Mouse (Mus musculus) T-helper 1 cell (primary cell): ENCODE measurements around the gene Focad.

ENCODE experiments used
- in situ Hi-C: fragments of 300-600 bp; cut with MboI, MseI; formaldehyde crosslinking; loops from one replicate; pipeline ENCODE4 v1.15.1; 2025; ENCODE audit warnings: high pct_unique_total_duplicates

Focad gene

GRCm38 (mm10) chr4:88300832-88301621 is 206.6 kb downstream of the Focad start:
- in situ Hi-C loops, result no loop called here

- in situ Hi-C loops, result no loop called here
These were observed 207.9 kb downstream of the Focad start for GRCm38 (mm10) chr4:88302291-88302690.

GRCm38 (mm10) chr4:88307691-88308090 is 213.3 kb downstream of the Focad start:
- in situ Hi-C loops, result no loop called here

GRCm38 (mm10) chr4:88308342-88309116 is 214.1 kb downstream of the Focad start:
- in situ Hi-C loops, result no loop called here

GRCm38 (mm10) chr4:88309676-88310075 is 215.2 kb downstream of the Focad start:
- in situ Hi-C loops, result loop anchor here (10.0 kb wide), 1 partner anchor 605 kb away; no protein-coding TSS in a partner anchor

GRCm38 (mm10) chr4:88314898-88315297 is 220.5 kb downstream of the Focad start:
- in situ Hi-C loops, result loop anchor here (10.0 kb wide), 1 partner anchor 600 kb away; no protein-coding TSS in a partner anchor

DNA sequence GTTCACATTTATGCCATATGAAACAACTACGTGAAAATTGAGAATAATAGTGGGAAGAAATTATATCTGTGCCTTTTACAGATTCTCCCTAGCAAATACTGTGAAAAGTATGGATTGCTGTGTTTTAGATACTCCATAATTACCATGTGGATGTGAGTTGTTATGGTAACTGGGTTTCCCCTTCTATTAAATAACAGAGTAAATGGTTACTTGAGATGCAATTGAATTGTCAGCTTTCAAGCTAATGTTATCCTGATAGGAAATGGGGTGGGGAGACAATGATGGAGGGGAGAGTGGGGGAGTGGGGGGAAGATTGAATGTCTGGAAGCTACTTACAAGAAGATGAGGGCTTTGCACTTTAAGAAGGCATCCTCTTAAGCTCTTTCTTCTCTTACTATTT is 225.6 kb downstream of the Focad start:
- in situ Hi-C loops, result no loop called here

DNA sequence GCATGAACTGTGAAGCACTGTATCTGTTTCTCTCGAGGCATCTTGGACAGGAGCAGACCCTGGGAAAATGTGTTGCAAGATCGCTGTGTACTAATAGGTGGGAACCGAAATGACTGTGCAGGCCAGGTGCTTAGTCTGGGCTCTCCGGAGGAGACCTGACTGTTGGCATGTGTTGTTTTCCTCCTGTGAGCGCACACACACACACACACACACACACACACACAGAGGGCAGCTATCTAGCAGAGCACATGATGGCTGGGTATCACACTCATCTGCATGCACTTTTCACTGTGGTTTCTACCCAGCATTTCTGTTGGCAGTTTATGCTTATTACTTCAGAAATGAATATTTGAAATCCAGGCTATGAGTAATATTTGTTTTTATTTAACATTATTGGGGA is 231.0 kb downstream of the Focad start:
- in situ Hi-C loops, result loop anchor here (25.0 kb wide), 1 partner anchor 538 kb away; no protein-coding TSS in a partner anchor

GRCm38 (mm10) chr4:88334533-88334932 is 240.1 kb downstream of the Focad start:
- in situ Hi-C loops, result loop anchor here (25.0 kb wide), 1 partner anchor 547 kb away; no protein-coding TSS in a partner anchor

DNA sequence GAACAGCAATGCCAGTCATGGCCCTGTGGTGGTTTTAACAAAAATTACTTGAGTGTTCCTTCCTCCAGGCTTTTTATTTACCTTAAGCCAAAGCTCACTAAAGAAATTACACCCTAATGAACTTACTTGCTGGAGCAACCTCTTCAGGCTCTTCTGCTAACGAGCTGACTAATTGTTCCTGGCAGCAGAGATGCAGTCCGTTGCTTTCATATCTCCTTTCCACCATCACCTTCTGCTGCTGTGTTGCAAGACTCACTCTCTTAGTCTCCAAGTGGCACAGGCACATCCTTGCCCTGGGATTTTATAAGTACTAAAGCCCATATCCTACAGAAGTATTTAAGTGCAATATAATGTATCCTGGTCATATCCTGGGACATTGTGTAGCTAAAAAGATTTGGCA is 242.3 kb downstream of the Focad start:
- in situ Hi-C loops, result loop anchor here (25.0 kb wide), 1 partner anchor 549 kb away; no protein-coding TSS in a partner anchor

DNA sequence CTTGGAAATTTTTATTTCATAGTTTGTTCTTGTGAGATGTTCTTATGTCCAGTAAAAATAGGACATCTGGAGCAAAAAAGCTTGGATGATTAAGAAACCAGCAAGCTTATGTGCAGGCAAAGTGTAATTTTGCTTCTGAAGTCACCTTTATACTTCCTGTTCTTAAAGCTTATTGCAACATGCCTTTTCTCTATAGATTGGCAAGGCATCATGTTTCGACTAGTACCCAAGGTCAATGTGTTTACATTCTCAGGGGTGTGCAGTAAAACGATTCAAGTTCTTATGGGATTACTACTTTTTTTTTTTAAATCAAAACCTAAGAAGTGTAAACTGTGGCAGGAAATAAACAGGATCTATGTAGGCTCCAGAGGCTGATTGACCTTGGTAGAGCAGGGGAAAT is 242.9 kb downstream of the Focad start:
- in situ Hi-C loops, result loop anchor here (25.0 kb wide), 1 partner anchor 550 kb away; no protein-coding TSS in a partner anchor

- in situ Hi-C loops, result loop anchor here (25.0 kb wide), 1 partner anchor 551 kb away; no protein-coding TSS in a partner anchor
These were observed 243.7 kb downstream of the Focad start for GRCm38 (mm10) chr4:88338130-88338529.

DNA sequence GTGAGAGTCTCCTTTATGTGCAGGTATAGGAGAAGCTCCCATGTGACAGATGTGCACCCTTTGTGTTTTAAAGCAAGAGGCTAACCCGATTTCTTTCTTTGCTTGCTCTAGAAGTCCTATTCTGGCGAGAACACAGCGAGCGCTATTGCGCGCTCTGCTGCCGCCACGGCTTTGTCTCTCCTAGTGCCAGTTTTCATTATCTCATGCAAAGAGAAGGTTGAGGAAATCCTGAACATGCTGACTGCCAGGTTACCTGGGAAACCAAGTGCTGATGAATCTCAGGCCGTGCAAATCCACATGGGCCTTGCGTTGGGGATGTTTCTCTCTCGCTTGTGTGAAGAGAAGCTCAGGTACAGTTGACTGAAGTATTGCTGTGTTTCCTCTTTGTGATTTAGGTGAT is 250.0 kb downstream of the Focad start:
- in situ Hi-C loops, result loop anchor here (25.0 kb wide), 1 partner anchor 557 kb away; no protein-coding TSS in a partner anchor

DNA sequence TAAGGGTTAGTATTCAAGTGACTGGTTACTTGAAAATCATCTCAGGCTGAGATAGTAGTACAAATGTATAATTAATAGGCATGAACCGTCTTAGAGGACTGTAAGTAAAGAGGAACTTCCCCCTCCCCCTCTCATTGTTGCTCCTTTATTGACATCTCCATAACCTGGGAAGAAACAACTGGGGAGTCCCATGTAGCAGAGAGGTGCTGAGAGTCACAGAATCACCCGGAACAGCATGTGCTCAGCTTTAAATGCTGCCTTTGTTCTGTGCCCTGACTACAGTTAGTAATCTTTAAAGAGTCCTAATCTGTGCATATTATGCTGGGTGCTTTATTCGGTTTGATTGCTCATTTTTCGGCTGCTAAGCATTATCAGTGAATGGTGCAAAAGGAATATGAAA is 250.6 kb downstream of the Focad start:
- in situ Hi-C loops, result loop anchor here (5.0 to 25.0 kb wide), 2 partner anchors 303 to 558 kb away; no protein-coding TSS in a partner anchor

DNA sequence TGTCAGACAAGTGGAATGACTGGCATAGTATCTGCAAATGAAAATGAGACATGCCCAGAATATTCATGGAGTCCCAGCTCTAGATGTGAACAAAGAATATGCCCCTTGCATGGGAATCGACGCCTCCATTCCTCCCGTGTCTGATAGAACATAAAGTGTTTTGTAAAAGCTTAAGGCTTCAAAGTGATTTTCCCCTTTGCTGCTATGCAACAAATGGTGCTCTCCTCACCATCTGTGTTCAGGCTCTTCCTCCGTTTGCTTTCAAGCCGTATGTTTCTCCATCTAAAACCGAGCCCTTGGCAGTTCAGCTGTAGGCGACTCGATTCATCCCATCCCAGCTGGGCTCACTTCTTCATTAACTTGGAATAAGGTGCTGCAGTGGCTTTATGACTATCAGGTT is 251.5 kb downstream of the Focad start:
- in situ Hi-C loops, result loop anchor here (5.0 to 25.0 kb wide), 2 partner anchors 304 to 559 kb away; no protein-coding TSS in a partner anchor

DNA sequence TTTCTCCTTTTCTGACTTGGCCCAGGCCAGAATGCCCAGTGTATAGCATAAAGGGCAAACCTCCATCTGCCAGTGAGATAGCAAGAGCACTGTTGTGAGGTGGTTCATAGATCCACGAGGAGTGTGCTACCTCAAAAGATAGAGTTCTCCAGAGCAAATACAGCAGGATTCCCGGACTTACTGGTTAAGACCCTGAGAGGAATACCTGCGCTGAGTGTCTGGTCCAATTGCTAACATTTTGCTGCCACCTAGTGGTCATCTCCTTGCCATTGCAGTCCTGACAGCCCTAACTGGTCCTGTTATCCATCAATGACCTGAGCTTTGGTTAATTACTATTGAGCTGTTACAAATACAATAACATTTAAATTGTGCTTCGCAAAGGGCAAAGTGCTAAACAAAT is 256.5 kb downstream of the Focad start:
- in situ Hi-C loops, result no loop called here

- in situ Hi-C loops, result no loop called here
These were observed 262.2 kb downstream of the Focad start for GRCm38 (mm10) chr4:88356652-88357051.

DNA sequence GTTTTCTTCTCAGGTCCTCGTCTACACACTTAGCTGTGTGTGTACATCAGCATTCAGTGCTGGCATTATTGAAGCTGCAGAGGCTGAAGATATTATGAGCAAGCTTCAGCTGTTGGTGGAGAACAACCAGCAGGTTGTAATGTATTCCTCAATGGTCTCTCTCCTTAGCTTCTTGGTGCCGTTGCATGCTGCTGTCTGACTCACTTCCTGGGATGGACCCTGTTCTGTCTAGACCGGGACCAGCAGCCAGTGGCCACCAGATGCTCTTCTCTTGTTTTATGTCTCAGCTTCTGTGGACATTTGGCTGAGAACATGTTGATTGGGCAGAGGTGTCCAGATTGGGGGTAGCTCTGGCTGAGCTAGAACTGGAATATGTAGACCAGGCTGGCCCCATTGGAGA is 263.0 kb downstream of the Focad start:
- in situ Hi-C loops, result no loop called here

GRCm38 (mm10) chr4:88369951-88370350 is 275.5 kb downstream of the Focad start:
- in situ Hi-C loops, result no loop called here

DNA sequence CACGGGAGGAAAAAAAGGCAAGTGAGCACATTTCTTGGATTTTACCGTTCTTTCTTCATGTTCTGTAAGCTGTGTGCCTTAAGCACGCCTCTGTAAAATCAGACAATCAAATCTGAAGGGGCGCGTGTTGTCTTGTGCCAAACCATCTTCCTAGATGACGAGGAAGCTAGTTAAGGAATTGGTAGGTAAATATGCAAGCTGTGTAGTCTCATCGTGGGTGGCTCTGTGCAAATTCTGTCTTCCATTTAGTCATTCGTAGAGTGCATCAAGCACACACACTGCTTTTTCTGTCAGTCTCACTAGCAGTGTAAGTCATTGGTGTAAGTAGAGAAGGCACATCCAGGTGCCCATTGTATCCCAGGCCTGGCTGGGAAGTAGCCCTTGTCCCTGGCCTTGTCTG is 276.4 kb downstream of the Focad start:
- in situ Hi-C loops, result no loop called here

- in situ Hi-C loops, result no loop called here
These were observed 278.1 kb downstream of the Focad start for GRCm38 (mm10) chr4:88372293-88373224.
